Mouse (Mus musculus) heart, adult 2 months (tissue): ENCODE measurements around the gene Sspn. TPM values are rescaled to one million over a fixed set of nuclear protein-coding genes. Genes with fewer than 3 reads are reported as not detected.

ENCODE experiments used
- DNase-seq, 2 experiments: peaks; one replicate each; pipeline ENCODE4 v3.0.0; 2021
- H3K27ac ChIP-seq: fragments of 200-600 bp; 2 replicates; pipeline ENCODE4 v1.8.1; 2022
- H3K27me3 ChIP-seq: fragments of 200-500 bp; 2 replicates; pipeline ENCODE4 v1.6.1; 2012; ENCODE audit warnings: mild to moderate bottlenecking, low read length, inconsistent platforms, mixed read lengths; ENCODE audit not compliant: control insufficient read depth, insufficient read depth
- H3K36me3 ChIP-seq: fragments of 200-500 bp; 2 replicates; pipeline ENCODE4 v1.6.1; 2012; ENCODE audit warnings: low read length, inconsistent platforms; ENCODE audit not compliant: control insufficient read depth, insufficient read depth
- H3K4me1 ChIP-seq: fragments of 200-500 bp; 2 replicates; pipeline ENCODE4 v1.6.1; 2011; ENCODE audit warnings: low read length; ENCODE audit not compliant: control insufficient read depth, insufficient read depth
- H3K4me3 ChIP-seq: fragments of 200-600 bp; 2 replicates; pipeline ENCODE4 v1.8.1; 2022
- H3K79me2 ChIP-seq: fragments of 200-500 bp; replicated peaks from 2 replicates; pipeline ENCODE4 v1.6.1; 2012; ENCODE audit warnings: mild to moderate bottlenecking, inconsistent platforms, low read length, moderate library complexity, mixed read lengths; ENCODE audit not compliant: control insufficient read depth, insufficient read depth
- H3K9ac ChIP-seq: fragments of 200-500 bp; 2 replicates; pipeline ENCODE4 v1.6.1; 2012; ENCODE audit warnings: low read depth, mild to moderate bottlenecking, control low read depth, inconsistent platforms, low read length, mixed read lengths
- CTCF ChIP-seq: fragments of 200-600 bp; IDR thresholded peaks from 2 replicates; pipeline ENCODE4 v1.8.1; 2022; ENCODE audit warnings: antibody characterized with exemption, mild to moderate bottlenecking, moderate library complexity
- EP300 ChIP-seq: fragments of 200-500 bp; IDR thresholded peaks from 2 replicates; pipeline ENCODE4 v1.6.1; 2011; ENCODE audit warnings: low read depth, low read length, control low read depth; ENCODE audit not compliant: insufficient read depth
- POLR2A ChIP-seq: fragments of 200-500 bp; IDR thresholded peaks from 2 replicates; pipeline ENCODE4 v1.6.1; 2011; ENCODE audit warnings: mild to moderate bottlenecking, low read depth, low read length, control low read depth; ENCODE audit not compliant: insufficient read depth
- WGBS: fragments of 180-500 bp; shearing (Covaris S2); methylation state at CpG from one replicate; pipeline ENCODE4 v1.1.7; 2018; 5-methylcytosine and 5-hydroxymethylcytosine counted together
- intact Hi-C: fragments of 180-260 bp; cut with DNase I; formaldehyde crosslinking; loops from one replicate; pipeline ENCODE4 v1.15.1; 2025
- polyA plus RNA-seq: library from polyadenylated mRNA; depleted of rRNA; stranded (reverse); fragments of >200 nt; gene quantifications from 2 replicates; pipeline ENCODE4 v1.2.3, GENCODE M21; 2012; rRNA removed
- total RNA-seq, 2 experiments: library from RNA; stranded (reverse); gene quantifications; 2 replicates each; pipeline ENCODE4 v1.2.3; 2021

Sspn gene
- total and polyA plus RNA-seq, 3 experiments = 62.1 to 114 (median 104) TPM

DNA sequence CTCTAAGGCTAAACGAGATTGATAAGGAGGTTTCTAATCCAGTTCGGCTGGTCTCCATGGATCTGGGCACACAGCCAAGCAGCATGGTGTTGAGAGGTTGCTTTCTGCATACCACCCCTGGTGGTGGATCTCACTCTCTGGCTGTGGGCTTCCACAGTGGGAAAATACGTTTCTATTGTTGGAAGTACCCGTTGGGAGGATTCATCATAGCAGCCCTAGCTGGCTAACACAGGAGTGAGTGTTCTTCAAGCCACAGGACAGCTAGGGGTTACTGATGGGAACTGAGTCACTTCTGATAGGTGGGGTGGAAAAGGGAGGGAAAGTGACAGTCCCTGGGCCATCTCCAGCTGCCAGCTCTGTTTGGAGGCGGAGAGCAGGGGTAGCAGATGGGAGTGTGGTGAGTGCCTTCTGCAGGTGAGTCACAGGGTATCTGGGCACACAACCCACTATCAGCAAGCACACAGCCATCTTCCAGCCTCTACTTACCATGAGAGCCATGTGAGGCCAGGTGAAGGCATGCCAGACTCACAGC is 77.1 kb downstream of the Sspn start:
- Histone ChIP-seq H3K36me3 (no peaks in the 10 kb centered on the region), H3K4me1 (peaks cover 12% of the 10 kb centered on the region), H3K4me3 (no peak overlapping the region), H3K9ac (no peak overlapping the region), H3K27ac (no peak overlapping the region), H3K27me3 (no peaks in the 10 kb centered on the region), H3K79me2 (no peaks in the 10 kb centered on the region)
- intact Hi-C loops = no loop called here
- TF ChIP-seq POLR2A (no peak), CTCF (peak; percentile 46)
- WGBS = 25% methylated on average over 5 of the region's 5 CpGs
- DNase-seq = no peak

DNA sequence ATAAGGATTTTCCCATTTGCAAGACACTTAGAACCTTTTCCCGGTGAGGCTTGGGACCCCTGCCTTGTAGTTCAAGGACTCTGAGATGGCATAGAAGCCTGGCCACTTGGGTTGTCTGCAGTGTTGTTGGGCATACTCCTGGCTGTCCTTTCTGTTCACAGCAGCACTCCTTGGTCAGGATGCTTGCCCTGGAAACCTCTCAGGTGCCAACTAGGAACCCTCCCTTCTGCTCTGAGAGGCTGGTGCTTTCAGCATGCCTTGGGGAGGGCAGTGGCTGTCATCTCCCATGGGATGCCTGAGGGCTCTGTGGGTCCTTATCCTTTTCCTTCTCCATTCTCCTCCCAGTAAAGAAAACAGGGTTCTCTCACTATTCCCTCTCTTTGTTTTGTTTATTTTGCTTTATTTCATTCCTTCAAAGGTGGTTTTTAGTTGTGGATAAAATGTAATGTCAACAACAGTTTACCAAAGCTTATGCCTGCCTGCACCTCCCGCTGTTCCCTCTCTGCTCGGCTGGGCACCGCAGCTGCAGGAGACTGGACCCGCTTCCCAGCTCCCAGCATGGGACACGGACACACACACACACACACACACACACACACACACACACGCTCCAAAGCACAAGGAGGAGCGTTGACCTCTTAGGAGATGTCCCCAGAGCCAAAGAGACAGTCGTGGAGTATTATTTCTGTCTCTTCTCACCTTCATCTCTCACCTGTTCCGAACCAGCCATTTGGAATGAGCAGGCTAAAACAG is 77.9 kb downstream of the Sspn start:
- Histone ChIP-seq H3K27ac (peak overlapping the region; percentile 66), H3K9ac (no peak overlapping the region), H3K36me3 (no peaks in the 10 kb centered on the region), H3K27me3 (no peaks in the 10 kb centered on the region), H3K4me3 (no peak overlapping the region), H3K79me2 (no peaks in the 10 kb centered on the region), H3K4me1 (peaks cover 12% of the 10 kb centered on the region)
- intact Hi-C loops = no loop called here
- TF ChIP-seq POLR2A (no peak), EP300 (no peak), CTCF (no peak)
- no peak for DNase-seq
- 75% methylated on average over 10 of the region's 10 CpGs for WGBS

DNA sequence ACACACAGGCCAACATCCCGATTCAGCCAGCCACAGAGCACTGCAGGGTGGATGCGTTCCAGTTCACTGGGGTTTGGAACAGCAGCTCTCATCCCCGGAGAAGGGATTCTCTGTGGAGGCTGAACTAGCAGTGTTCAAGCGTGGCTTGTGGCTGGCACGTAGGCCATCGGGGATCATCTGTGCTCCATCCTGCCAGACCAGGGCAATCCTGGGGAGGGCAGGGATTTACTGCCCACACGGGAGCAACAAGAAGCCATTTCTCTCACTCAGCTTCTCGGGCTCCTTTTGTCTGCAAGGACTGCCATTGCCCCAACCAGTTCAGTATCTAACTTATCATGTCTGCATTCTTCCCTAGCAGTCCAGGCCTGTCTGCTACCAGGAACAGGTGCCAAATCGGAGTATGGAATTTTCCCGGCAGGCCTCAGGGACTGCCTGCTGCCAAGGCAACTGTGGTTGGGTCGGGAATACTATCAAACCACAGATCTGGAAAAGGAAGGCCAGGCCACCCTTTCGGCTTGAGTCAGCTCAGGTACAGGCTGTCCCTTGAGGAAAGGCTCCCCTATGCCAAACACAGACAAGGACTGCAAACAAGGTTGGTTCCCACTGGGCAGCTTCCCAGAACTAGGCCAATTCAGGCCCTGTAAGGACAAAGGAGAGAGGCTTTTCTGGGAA is 78.8 kb downstream of the Sspn start:
- intact Hi-C loops = loop anchor here (2.0 kb wide), 1 partner anchor 75 kb away; no protein-coding TSS in a partner anchor
- WGBS = 34% methylated on average over 12 of the region's 12 CpGs
- Histone ChIP-seq H3K27me3 (no peaks in the 10 kb centered on the region), H3K4me1 (peaks cover 12% of the 10 kb centered on the region), H3K79me2 (no peaks in the 10 kb centered on the region), H3K27ac (peak overlapping the region; percentile 66), H3K36me3 (no peaks in the 10 kb centered on the region), H3K9ac (peak overlapping the region; percentile 48), H3K4me3 (no peak overlapping the region)
- peak; percentile 60 to 73 for DNase-seq
- no peak for TF ChIP-seq CTCF
- peak; percentile 67 for TF ChIP-seq EP300
- TF ChIP-seq POLR2A = no peak

DNA sequence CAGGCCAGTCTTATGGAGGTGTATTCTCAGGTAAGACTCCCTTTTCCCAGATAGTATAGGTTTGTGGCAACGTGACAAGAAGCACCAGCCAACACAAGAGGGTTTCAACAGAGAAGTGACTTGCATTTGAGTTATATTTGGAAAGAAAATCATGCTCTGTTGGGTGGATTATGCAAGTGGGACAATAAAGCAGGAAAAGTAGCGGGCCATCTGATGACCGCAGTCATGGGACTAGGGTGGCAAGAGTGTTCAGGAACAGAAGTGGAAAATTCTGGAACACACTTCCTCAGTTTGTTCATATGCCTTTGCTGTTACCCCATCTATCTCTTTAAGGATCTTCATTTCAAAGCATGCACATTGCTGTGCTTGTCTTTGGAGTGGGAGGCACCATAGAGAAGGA is 82.9 kb downstream of the Sspn start:
- 87% methylated on average over 3 of the region's 3 CpGs for WGBS

More for the DNA sequence above, 82.9 kb downstream of the Sspn start:
- H3K9ac ChIP-seq = no peak overlapping the region
- TF ChIP-seq POLR2A (no peak), EP300 (no peak), CTCF (no peak)
- no peak overlapping the region for H3K4me3 ChIP-seq
- no peak for DNase-seq
- no peaks in the 10 kb centered on the region for H3K27me3 ChIP-seq
- no peak overlapping the region for H3K27ac ChIP-seq
- no peaks in the 10 kb centered on the region for H3K79me2 ChIP-seq
- peaks cover 9% of the 10 kb centered on the region for H3K4me1 ChIP-seq
- no peaks in the 10 kb centered on the region for H3K36me3 ChIP-seq
- intact Hi-C loops = no loop called here

Other genes with a start within 250 kb of the Sspn start
- gene Rassf8, start 184.9 kb upstream of the Sspn start, total RNA-seq = 10 to 100 TPM; 56.9 to 58.2 TPM
- gene Rassf8, start 184.9 kb upstream of the Sspn start, polyA plus RNA-seq = 18.1 and 36.4 TPM in 2 replicates
- 10 to 100 TPM; 10.4 to 32.3 TPM for gene Bhlhe41, start 66.1 kb upstream of the Sspn start, total RNA-seq
- 4.7 and 4.9 TPM in 2 replicates for gene Bhlhe41, start 66.1 kb upstream of the Sspn start, polyA plus RNA-seq